1 mouse cellular context compared by ENCODE assay signal in the genomic region with DNA sequence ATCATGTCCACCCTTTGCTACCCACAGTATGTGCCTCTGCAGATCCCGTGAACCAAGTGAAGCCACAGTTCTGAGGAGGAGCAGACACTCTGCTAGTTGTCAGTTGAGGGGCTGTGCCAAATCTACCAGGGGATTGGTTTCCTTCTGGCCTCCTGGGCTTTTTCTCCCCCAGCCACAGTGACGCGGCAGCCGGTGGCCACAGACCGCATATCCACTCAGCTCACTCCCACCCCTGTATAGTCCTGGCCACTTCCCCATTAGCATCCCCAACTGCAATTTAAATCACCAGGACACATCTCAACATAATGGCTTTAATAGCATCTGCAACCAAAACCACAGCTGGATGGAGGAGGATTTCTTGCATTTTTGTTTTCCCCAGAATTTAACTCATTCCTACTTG.
TF ChIP-seq lines count a peak whose summit lies in the region.

No protein-coding gene starts in this region.

TF ChIP-seq in MEL, 35 proteins besides CTCF, POLR2A, EP300 and RAD21:
- TF ChIP-seq E2F4 (IDR thresholded peaks at IDR 0.05; ENCODE audit: borderline replicate concordance, low read depth, low read length) (no peak), POLR2AphosphoS5 (IDR thresholded peaks at IDR 0.05; ENCODE audit: borderline replicate concordance, low read depth, low read length) (no peak), USF1 (IDR thresholded peaks at IDR 0.05; ENCODE audit: low read depth, low read length) (no peak), MAFK (IDR thresholded peaks at IDR 0.05; ENCODE audit: borderline replicate concordance, low read depth, low read length) (no peak)
TF ChIP-seq in MEL: peak in this region for 0.
